In genomic region chr7:73185071-73185531, GRCm38 (mm10) we compare ENCODE assay signal across 10 mouse cellular contexts.
DNase-seq lines count a peak whose midpoint lies in the region; ATAC-seq lines count a peak whose summit lies in the region.
"Had no signal": no experiment of that assay in that cellular context is flagged by ENCODE, and none has a peak within 500 bp of the region (broad histone marks: within the 10 kb centered on the region; RNA-seq: fewer than 3 reads in every experiment).

No protein-coding gene starts in this region.

- H3K36me3 ChIP-seq in hindbrain, embryonic 13.5 days = no peaks in the 10 kb centered on the region
- no peaks in the 10 kb centered on the region for H3K36me3 ChIP-seq in midbrain, embryonic 12.5 days
- no peaks in the 10 kb centered on the region for H3K36me3 ChIP-seq in intestine, embryonic 15.5 days
- H3K36me3 ChIP-seq: limb, embryonic 13.5 days had no signal

- no peaks in the 10 kb centered on the region for H3K27me3 ChIP-seq in hindbrain, embryonic 13.5 days
- no peaks in the 10 kb centered on the region for H3K27me3 ChIP-seq in midbrain, embryonic 12.5 days
- H3K27me3 ChIP-seq in intestine, embryonic 15.5 days (replicated peaks) = no peaks in the 10 kb centered on the region
- H3K27me3 ChIP-seq: limb, embryonic 13.5 days had no signal

- peak; percentile 90 for ATAC-seq in hindbrain, embryonic 13.5 days (ENCODE audit: low FRiP score)
- ATAC-seq in midbrain, embryonic 12.5 days (ENCODE audit: low FRiP score, low read depth) = peak; percentile 93
- ATAC-seq in intestine, embryonic 15.5 days = no peak
- no peak for ATAC-seq in inflammation-experienced regulatory T-cells, adult 6 months

- H3K4me3 ChIP-seq in hindbrain, embryonic 13.5 days = no peak overlapping the region
- H3K4me3 ChIP-seq in midbrain, embryonic 12.5 days = no peak overlapping the region
- H3K4me3 ChIP-seq in intestine, embryonic 15.5 days (replicated peaks) = no peak overlapping the region
- H3K4me3 ChIP-seq: limb, embryonic 13.5 days had no signal

- no peak overlapping the region for H3K4me2 ChIP-seq in hindbrain, embryonic 13.5 days
- H3K4me2 ChIP-seq in midbrain, embryonic 12.5 days (replicated peaks) = no peak overlapping the region
- no peak overlapping the region for H3K4me2 ChIP-seq in intestine, embryonic 15.5 days (replicated peaks)
- H3K4me2 ChIP-seq: limb, embryonic 13.5 days had no signal

- H3K9me3 ChIP-seq in hindbrain, embryonic 13.5 days = no peaks in the 10 kb centered on the region
- H3K9me3 ChIP-seq in midbrain, embryonic 12.5 days = peaks cover 5% of the 10 kb centered on the region; the same call in 1 of the 2 replicates
- no peaks in the 10 kb centered on the region for H3K9me3 ChIP-seq in intestine, embryonic 15.5 days

- 16% methylated on average over 10 of the region's 10 CpGs for WGBS in hindbrain, embryonic 13.5 days
- 9% methylated on average over 10 of the region's 10 CpGs for WGBS in midbrain, embryonic 12.5 days
- 85% methylated on average over 10 of the region's 10 CpGs for WGBS in intestine, embryonic 15.5 days

- peak; percentile 51 for DNase-seq in R1 (ENCODE audit: low read depth, low spot score)
- DNase-seq in embryo, embryonic 10 days (ENCODE audit: low spot score) = peak; percentile 68
- DNase-seq in adrenal gland, adult 2 months = no peak
- no peak for DNase-seq in gastrocnemius, postnatal 10 days
- DNase-seq: kidney, adult 11 months had no signal

- peak overlapping the region; percentile 87 for H3K27ac ChIP-seq in hindbrain, embryonic 13.5 days
- H3K27ac ChIP-seq in midbrain, embryonic 12.5 days (replicated peaks) = peak overlapping the region; percentile 94
- H3K27ac ChIP-seq in intestine, embryonic 15.5 days = no peak overlapping the region
- H3K27ac ChIP-seq: limb, embryonic 13.5 days had no signal

- 0 out of 2 replicates have a peak overlapping the region, but pooled peaks have one; percentile 14 for H3K9ac ChIP-seq in hindbrain, embryonic 13.5 days
- H3K9ac ChIP-seq in midbrain, embryonic 12.5 days (replicated peaks) = no peak overlapping the region
- H3K9ac ChIP-seq in intestine, embryonic 15.5 days = no peak overlapping the region
- H3K9ac ChIP-seq: limb, embryonic 13.5 days had no signal

- peaks cover 30% of the 10 kb centered on the region for H3K4me1 ChIP-seq in hindbrain, embryonic 13.5 days (replicated peaks)
- peaks cover 41% of the 10 kb centered on the region for H3K4me1 ChIP-seq in midbrain, embryonic 12.5 days
- no peaks in the 10 kb centered on the region for H3K4me1 ChIP-seq in intestine, embryonic 15.5 days (replicated peaks)
- H3K4me1 ChIP-seq: limb, embryonic 13.5 days had no signal

Comparison
In these comparisons a context has a peak if more than half of its experiments do, and no peak if none do; other contexts are left out.
1. DNase-seq: peak in R1 (single experiment) and embryo, embryonic 10 days (single experiment); none in adrenal gland, adult 2 months (single experiment) and gastrocnemius, postnatal 10 days (single experiment).
2. ATAC-seq: peak in hindbrain, embryonic 13.5 days (single experiment) and midbrain, embryonic 12.5 days (single experiment); none in intestine, embryonic 15.5 days (single experiment) and inflammation-experienced regulatory T-cells, adult 6 months (single experiment).